Mouse (Mus musculus): ENCODE results near the gene Orc1. TPM values are rescaled to one million over a fixed set of nuclear protein-coding genes. Genes with fewer than 3 reads are reported as not detected.

Orc1 gene
- polyA plus RNA-seq, 1 experiment from 2014 or later, result 8.1 TPM

DNA sequence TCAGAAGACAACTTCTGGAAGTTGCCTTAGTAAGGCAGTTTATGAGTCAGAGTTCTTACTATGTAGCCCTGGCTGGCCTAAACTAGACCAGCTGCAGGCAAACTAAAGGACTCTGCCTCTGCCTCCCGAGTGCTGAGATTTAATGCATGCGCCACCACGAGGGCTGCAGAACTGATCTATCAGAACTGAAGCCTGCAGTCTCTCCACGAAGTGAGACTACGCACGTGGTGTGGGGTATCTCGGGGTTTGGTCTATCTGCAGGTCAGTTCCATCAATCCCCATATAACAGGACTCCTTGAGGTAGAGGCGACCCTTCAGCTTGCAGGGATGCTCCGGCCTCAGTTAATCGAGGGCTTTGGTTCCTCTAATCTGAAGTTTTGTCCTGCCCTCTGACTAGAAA, 39.9 kb downstream of the Orc1 start:
- Histone ChIP-seq H3K36me3 (peaks cover 4% of the 10 kb centered on the region), H3K27ac (peak overlapping the region; percentile 96), H3K9ac (peak overlapping the region; percentile 97), H3K27me3 (no peaks in the 10 kb centered on the region), H3K4me2 (peak overlapping the region; percentile 82), H3K4me3 (peak overlapping the region; percentile 85), H3K4me1 (peaks cover 16% of the 10 kb centered on the region), H3K9me3 (no peaks in the 10 kb centered on the region)
- 2% methylated on average over 10 of the region's 10 CpGs for WGBS
- no peak; the same call in 1 of the 2 replicates for ATAC-seq (ENCODE audit: insufficient number of reproducible peaks, low FRiP score, low TSS enrichment, low read depth)

DNA sequence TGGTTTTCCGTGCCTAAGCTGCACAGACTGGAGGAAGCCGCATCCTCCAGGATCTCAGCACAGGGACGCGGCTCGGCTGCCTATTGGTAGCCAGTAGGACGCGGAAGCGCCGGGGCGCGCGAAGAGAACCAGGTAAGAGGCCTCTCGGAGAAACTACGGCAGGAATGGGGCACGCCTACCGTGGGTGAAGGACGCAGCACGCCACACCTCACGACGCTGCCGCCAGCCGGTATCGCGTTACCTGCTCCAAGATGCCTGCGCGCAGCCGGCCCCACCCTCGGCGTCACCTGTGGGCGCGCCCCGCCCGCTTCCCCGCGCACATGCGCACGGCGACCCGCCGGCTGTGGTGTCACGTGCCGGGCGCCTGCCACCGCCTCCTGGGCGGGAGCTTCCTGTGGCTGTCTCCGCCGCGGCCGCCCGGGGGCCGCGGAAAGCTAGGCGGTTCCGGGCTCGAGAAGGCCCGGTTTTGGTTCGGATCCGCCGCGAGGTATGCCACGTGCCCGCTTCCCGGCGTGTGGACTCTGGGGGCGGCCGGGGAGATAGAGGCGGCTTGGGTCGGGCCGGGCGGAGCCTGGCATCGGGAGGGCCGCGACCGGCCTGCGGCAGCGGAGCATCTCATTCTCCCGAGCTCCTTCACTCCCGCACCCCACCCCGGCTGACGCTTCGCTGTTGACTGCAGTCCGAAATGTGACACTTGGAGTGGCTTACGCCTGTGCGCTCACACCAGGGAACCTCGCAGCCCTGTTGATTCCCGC, 40.5 kb downstream of the Orc1 start, which contains the start of gene Cc2d1b:
TSS of gene Cc2d1b (plus strand) at position 354 of the 755 bp plus-strand sequence.
- Histone ChIP-seq H3K9me3 (no peaks in the 10 kb centered on the region), H3K27me3 (no peaks in the 10 kb centered on the region), H3K36me3 (peaks cover 10% of the 10 kb centered on the region), H3K4me3 (peak within 1 kb of the TSS; percentile 85), H3K4me1 (peaks cover 16% of the 10 kb centered on the region), H3K9ac (peak within 1 kb of the TSS; percentile 97), H3K27ac (peak within 1 kb of the TSS; percentile 96), H3K4me2 (peak within 1 kb of the TSS; percentile 82)
- under 1% methylated on average over 78 of the region's 86 CpGs for WGBS
- peak; percentile 94 for ATAC-seq (ENCODE audit: insufficient number of reproducible peaks, low FRiP score, low TSS enrichment, low read depth)

DNA sequence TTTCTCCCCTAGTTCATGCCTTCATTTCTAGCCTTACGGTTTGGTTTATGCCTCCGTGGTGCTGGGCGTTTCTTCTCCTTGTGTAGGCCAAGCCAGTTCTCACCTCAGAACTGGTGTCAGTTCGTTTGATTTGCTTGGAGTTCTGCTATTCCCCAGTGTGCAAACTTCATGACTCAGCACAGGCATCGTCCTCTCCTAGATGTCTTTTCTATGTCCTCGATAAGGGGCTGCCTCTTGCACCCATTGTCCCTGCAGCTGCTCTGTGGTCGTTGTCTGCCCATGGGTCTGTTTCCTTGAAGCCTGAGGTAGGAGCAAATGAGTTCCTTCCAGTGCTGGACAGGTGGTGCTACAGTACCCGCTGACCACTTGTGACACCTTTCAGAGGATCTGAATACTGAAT, 41.3 kb downstream of the Orc1 start:
- Histone ChIP-seq H3K9me3 (no peaks in the 10 kb centered on the region), H3K27me3 (no peaks in the 10 kb centered on the region), H3K4me3 (peak overlapping the region; percentile 85), H3K36me3 (peaks cover 15% of the 10 kb centered on the region), H3K9ac (peak overlapping the region; percentile 97), H3K27ac (peak overlapping the region; percentile 96), H3K4me2 (peak overlapping the region; percentile 82), H3K4me1 (peaks cover 16% of the 10 kb centered on the region)
- no peak for ATAC-seq (ENCODE audit: insufficient number of reproducible peaks, low FRiP score, low TSS enrichment, low read depth)
- whole genome bisulfite sequencing, result 14% methylated on average over 8 of the region's 8 CpGs

DNA sequence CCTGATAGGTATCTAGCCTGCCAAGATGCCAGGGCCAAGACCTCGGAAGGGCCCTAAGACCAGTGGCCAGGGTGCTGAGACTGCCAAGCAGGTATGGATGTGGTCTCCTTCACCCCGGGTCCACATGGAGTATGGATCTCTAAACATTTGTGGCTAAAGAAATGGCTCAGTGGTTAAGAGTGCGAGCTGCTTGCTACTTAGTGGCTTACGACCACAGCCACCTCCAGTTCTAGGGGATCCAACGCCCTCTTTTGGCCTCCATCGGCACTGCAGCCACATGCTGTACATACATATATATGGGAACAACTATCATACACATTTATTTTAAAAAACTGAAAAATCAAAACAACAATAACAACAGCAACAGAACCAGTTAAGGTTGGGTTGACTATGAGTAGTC, 42.3 kb downstream of the Orc1 start:
- Histone ChIP-seq H3K27me3 (no peaks in the 10 kb centered on the region), H3K27ac (no peak overlapping the region), H3K9ac (no peak overlapping the region), H3K9me3 (no peaks in the 10 kb centered on the region), H3K4me3 (no peak overlapping the region), H3K36me3 (peaks cover 25% of the 10 kb centered on the region), H3K4me2 (no peak overlapping the region), H3K4me1 (peaks cover 16% of the 10 kb centered on the region)
- WGBS, result 96% methylated on average over 6 of the region's 6 CpGs
- ATAC-seq (ENCODE audit: insufficient number of reproducible peaks, low FRiP score, low TSS enrichment, low read depth), result no peak

DNA sequence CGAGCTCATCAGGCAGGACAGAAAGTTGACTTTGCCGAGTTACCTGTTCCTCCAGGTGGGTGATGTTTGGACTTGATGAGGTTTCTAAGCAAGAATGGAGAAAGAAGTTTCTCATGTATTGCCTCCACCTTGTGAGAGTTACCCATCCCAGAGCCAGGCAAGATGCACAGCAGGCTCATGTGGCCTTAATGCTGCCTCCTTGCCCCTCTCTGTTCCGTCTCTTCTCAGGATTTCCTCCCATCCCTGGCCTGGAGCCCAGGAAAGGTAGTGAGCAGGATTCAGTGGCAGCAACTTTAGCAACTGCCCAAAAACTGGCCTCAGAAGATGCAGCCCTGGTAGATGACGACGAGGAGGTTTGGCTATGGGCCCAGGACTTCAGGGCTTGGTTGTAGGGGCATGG, 47.8 kb downstream of the Orc1 start:
- H3K27ac ChIP-seq, result no peak overlapping the region
- no peak overlapping the region for H3K4me2 ChIP-seq
- H3K36me3 ChIP-seq, result peaks cover 79% of the 10 kb centered on the region
- ATAC-seq (ENCODE audit: insufficient number of reproducible peaks, low FRiP score, low TSS enrichment, low read depth), result no peak
- no peak overlapping the region for H3K4me3 ChIP-seq
- H3K27me3 ChIP-seq, result no peaks in the 10 kb centered on the region
- 79% methylated on average over 5 of the region's 5 CpGs for WGBS
- no peaks in the 10 kb centered on the region for H3K4me1 ChIP-seq
- no peaks in the 10 kb centered on the region for H3K9me3 ChIP-seq
- H3K9ac ChIP-seq, result no peak overlapping the region

DNA sequence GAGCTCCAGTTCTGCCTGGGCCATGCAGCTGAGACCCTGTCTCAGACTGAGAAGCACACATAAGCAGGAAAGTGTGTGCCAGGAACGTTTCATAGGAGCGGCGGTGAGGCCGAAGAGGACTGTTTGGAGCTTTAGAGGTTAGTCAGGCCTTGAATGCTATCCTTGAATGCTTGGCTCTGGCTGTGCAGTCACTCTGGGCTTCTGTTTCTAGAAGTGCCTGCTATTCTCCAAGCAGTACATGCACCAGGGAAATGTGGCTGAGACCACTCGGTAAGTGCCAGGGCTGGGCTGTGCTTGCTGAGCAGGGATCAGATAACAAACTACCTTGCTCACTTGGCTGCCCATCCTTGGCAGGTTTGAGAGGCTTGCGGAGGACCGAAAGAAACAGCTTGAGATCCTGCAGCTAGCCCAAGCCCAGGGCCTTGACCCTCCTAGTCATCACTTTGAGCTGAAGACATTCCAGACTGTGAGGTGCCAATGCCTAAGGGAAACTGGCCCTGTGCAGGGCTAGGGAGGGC, 50.2 kb downstream of the Orc1 start:
- H3K27me3 ChIP-seq, result no peaks in the 10 kb centered on the region
- no peaks in the 10 kb centered on the region for H3K9me3 ChIP-seq
- no peak overlapping the region for H3K4me3 ChIP-seq
- H3K36me3 ChIP-seq, result peaks cover 95% of the 10 kb centered on the region
- H3K9ac ChIP-seq, result no peak overlapping the region
- no peak for ATAC-seq (ENCODE audit: insufficient number of reproducible peaks, low FRiP score, low TSS enrichment, low read depth)
- no peaks in the 10 kb centered on the region for H3K4me1 ChIP-seq
- 92% methylated on average over 7 of the region's 7 CpGs for WGBS
- H3K4me2 ChIP-seq, result no peak overlapping the region
- H3K27ac ChIP-seq, result no peak overlapping the region

DNA sequence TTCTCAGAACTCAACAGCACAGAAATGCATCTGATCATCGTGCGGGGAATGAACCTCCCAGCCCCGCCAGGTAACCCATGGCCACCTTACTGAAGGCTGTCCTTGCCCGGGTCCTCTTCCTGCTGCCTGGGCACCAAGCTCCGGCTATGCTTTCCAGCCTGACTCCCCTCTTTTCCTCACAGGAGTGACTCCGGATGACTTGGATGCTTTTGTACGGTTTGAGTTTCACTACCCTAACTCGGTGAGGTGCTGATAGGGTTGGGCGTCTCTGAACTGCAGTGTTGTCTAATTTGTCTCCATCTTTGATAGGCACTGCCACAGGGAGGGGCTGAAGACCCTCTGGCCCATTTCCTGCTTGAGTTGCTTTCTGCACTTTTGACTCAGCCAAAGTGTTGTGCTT, 50.9 kb downstream of the Orc1 start:
- no peak for ATAC-seq (ENCODE audit: insufficient number of reproducible peaks, low FRiP score, low TSS enrichment, low read depth)
- WGBS, result 93% methylated on average over 9 of the region's 9 CpGs
- H3K4me2 ChIP-seq, result no peak overlapping the region
- H3K27ac ChIP-seq, result no peak overlapping the region
- no peaks in the 10 kb centered on the region for H3K27me3 ChIP-seq
- H3K9me3 ChIP-seq, result no peaks in the 10 kb centered on the region
- peaks cover 95% of the 10 kb centered on the region for H3K36me3 ChIP-seq
- no peaks in the 10 kb centered on the region for H3K4me1 ChIP-seq
- no peak overlapping the region for H3K4me3 ChIP-seq
- no peak overlapping the region for H3K9ac ChIP-seq

DNA sequence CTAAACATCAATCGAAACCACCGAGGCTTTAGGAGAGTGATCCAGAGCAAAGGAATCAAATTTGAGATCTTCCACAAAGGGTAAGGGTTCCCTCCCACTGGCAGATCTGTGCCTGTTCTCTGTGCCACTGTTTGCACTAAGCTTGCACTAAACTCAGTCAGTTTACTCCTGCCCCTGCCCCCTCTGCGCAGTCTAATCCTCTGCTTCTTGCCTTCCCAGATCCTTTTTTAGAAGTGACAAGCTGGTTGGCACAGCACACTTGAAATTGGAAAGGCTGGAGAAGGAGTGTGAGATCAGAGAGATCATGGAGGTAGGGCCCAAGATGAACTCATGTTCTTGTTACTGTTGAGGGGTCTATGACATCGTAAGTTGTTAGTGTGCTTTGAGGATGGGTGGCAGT, 52.4 kb downstream of the Orc1 start:
- WGBS, result 95% methylated on average over 4 of the region's 4 CpGs
- Histone ChIP-seq H3K36me3 (peaks cover 90% of the 10 kb centered on the region), H3K9me3 (no peaks in the 10 kb centered on the region), H3K27me3 (no peaks in the 10 kb centered on the region), H3K27ac (no peak overlapping the region), H3K4me2 (no peak overlapping the region), H3K9ac (no peak overlapping the region), H3K4me1 (no peaks in the 10 kb centered on the region), H3K4me3 (no peak overlapping the region)
- no peak for ATAC-seq (ENCODE audit: insufficient number of reproducible peaks, low FRiP score, low TSS enrichment, low read depth)

DNA sequence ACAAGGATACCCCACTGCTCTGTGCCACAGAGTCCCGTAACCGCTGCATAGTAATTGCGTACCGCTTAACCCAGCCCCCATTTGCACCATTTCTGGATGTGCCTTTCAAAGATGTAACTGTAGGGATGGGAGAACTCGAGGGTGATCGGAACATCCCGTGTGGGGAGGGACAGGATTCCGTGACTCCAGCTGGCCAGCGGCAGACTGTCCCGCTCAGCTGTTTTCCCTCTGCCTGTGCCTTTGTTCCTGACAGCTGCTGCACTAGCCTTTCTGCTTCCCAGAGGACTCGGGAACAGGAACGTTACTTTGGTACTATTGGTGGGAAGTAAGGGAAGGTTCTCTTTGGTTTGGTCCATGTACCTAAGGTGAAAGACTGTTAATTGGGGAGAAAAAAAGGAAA, 54.5 kb downstream of the Orc1 start:
- Histone ChIP-seq H3K9ac (no peak overlapping the region), H3K27ac (no peak overlapping the region), H3K4me3 (no peak overlapping the region), H3K4me2 (no peak overlapping the region), H3K36me3 (peaks cover 90% of the 10 kb centered on the region), H3K9me3 (no peaks in the 10 kb centered on the region), H3K4me1 (no peaks in the 10 kb centered on the region), H3K27me3 (no peaks in the 10 kb centered on the region)
- no peak for ATAC-seq (ENCODE audit: insufficient number of reproducible peaks, low FRiP score, low TSS enrichment, low read depth)
- 81% methylated on average over 12 of the region's 12 CpGs for WGBS

DNA sequence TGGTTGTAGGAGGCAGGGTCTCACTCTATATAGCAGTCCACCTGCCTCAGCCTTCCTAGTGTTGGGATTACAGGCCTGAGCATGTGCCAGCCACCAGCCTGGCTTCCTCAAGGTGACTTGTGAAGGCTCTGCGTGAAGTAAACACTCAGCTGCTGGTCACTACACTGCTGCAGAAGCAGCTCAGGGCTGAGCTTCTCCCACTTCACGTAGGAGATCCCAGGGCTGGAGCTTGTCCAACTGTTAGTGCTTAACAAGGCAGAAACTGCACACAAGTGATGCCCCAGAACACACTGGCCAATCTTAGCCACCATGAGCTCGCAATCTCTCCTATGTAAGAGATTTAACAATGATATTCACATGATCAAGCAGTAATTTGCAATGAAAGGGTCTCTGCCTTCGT, 55.5 kb downstream of the Orc1 start:
- Histone ChIP-seq H3K4me1 (no peaks in the 10 kb centered on the region), H3K9ac (no peak overlapping the region), H3K27me3 (no peaks in the 10 kb centered on the region), H3K4me2 (no peak overlapping the region), H3K9me3 (no peaks in the 10 kb centered on the region), H3K27ac (no peak overlapping the region), H3K4me3 (no peak overlapping the region), H3K36me3 (peaks cover 87% of the 10 kb centered on the region)
- no peak for ATAC-seq (ENCODE audit: insufficient number of reproducible peaks, low FRiP score, low TSS enrichment, low read depth)
- WGBS, result 85% methylated on average over 4 of the region's 4 CpGs

DNA sequence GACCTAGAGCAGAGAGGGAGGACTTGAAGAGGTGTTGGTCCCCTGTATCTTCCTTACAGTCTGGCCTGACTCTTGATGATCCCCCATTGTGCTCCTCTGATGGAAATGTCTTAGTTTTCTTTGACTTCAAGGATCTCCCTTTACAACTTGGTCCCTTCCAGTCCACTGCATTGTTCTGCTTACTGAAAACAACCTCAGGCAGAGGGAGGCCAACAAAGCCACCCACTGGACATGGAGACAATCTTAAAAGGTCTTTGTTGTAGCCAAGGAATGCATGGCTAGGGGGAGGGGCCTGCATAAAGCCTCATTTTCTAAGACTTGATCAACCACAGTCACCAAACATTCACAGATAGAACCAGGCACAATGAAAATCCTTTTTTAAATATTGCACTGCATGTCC, 55.9 kb downstream of the Orc1 start:
- H3K27ac ChIP-seq, result no peak overlapping the region
- H3K4me2 ChIP-seq, result no peak overlapping the region
- H3K9me3 ChIP-seq, result no peaks in the 10 kb centered on the region
- H3K4me3 ChIP-seq, result no peak overlapping the region
- no peaks in the 10 kb centered on the region for H3K4me1 ChIP-seq
- ATAC-seq (ENCODE audit: insufficient number of reproducible peaks, low FRiP score, low TSS enrichment, low read depth), result no peak
- peaks cover 83% of the 10 kb centered on the region for H3K36me3 ChIP-seq
- H3K27me3 ChIP-seq, result no peaks in the 10 kb centered on the region
- no peak overlapping the region for H3K9ac ChIP-seq

DNA sequence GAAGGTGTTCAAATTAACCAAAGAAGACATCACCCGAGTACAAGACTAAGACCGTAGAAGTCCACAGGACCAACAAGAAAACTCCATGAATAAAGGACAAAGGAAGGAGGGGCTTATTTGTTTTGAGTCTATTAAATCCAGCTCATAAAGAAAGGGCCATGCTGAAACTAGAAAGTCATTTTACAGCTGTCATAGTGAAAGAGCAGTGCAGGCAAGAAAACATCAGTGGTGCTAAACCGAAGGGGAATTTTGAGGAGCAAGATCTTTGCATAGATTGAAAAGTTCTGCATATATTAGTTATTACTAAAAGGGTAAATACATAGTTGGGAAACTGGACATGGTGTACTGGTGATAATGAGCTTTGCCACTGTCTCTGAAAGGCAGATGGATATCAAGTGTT, 58.5 kb downstream of the Orc1 start:
- H3K9me3 ChIP-seq, result no peaks in the 10 kb centered on the region
- no peak overlapping the region for H3K27ac ChIP-seq
- no peak overlapping the region for H3K9ac ChIP-seq
- no peak for ATAC-seq (ENCODE audit: insufficient number of reproducible peaks, low FRiP score, low TSS enrichment, low read depth)
- no peak overlapping the region for H3K4me2 ChIP-seq
- no peaks in the 10 kb centered on the region for H3K27me3 ChIP-seq
- H3K4me1 ChIP-seq, result no peaks in the 10 kb centered on the region
- no peak overlapping the region for H3K4me3 ChIP-seq
- peaks cover 81% of the 10 kb centered on the region for H3K36me3 ChIP-seq
- 83% methylated on average over 3 of the region's 3 CpGs for WGBS

All from limb, embryonic 15.5 days (tissue).